Mouse (Mus musculus) c-Kit-negative CD71-positive TER-119-positive erythroid progenitor cells, embryonic 14.5 days (primary cell): ENCODE results near the gene Smagp.

ENCODE experiments used
- DNase-seq: peaks from one replicate; pipeline ENCODE4 v3.0.0-alpha.2; 2013; ENCODE audit warnings: low read depth, low spot score

The Smagp gene

DNA sequence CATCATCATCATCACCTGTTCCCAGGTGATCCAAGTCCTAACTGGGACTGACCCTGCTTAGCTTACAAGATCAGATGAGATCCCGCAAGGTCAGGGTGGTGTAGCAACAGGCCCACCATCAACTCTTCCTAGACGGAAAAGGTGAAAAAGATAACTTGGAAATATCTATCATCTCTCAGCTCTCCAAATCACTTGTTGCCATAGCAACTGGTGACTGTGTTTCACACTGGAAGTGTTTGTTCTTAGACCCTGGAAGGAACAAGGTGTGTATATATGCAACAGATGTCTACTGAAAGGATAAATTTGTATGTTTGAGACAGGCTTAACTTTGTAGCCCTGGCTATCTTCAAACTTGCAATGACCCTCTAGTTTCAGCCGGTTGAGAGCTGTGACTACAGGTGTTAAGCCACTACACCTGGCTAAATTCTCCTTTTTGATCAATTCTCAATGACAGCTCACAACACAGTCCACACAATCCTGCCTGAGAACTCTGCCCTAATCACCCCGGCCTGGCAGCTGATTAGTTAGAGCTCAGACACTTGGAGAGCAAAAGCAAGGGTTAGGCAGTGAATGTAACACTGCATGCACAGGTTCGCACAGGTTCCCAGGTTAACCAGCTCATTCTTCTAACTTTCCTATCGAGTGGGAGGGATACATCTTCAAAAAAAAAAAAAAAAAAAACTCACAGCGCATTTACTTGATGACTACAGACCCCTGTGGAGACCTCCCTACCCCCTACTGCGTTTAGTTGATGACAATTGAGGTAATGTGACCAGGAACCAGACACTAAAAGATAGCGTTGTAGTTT is 28.9 kb upstream of the Smagp start:
- DNase-seq: no peak

DNA sequence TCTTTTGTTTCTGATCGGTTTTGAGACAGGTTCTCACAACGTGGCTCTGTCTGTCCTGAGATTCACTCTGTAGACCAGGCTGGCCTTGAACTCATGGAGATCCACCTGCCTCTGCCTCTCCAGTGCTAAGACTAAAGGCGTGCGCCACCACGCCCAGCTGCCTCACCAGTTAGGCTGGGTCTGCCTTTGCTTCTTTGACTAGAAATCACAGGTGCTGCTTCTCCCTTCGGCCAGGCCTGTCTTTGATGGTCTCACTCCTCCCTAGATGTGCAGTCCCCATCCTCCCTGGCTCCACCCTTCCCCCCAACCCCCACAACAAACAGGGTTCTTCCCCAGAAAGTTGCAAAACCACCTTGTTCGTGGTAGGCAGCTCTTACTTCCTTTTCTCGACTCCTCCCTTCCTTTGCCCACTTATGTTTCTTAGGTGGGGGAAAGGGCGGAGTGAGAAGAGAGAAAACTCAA is 28.1 kb upstream of the Smagp start:
- DNase-seq: no peak

DNA sequence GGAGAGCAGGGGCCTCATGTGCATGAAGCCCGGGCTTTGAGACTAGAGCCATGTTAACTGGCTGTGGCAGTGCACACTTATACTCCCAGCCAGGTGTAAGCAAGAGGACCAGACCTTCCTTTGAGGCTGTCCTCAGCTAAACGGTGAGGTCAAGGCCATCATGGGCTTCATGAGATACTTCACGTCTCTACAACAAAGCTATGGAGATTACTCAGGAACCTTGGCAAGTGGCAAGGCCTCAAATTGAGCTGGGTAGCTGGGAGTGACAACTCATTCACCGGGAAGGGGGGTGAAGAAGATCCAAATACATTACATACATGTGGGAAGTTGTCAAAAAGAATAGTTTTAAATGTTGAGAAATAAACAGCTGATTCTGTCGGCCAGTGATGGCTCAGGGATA is 24.1 kb upstream of the Smagp start:
- no peak for DNase-seq

DNA sequence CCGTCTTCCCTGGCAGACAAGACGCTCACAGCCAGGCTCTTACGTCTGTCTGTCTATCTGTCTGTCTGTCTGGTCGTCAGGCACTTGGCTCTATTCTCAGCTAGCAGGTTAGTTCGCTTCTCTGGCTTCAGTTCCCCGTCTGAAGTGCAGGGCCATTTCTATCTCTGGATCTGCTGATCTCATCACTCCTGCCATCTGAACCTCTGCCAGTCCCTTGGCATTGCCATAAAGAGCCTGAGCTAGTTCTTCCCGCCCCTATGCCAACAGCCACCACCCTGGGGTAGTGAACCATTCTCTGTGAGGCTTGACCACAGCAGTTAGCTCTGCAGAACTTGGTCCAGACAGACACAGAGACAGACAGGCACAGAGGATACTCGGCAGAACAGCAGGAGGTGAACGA is 23.6 kb upstream of the Smagp start:
- no peak for DNase-seq

DNA sequence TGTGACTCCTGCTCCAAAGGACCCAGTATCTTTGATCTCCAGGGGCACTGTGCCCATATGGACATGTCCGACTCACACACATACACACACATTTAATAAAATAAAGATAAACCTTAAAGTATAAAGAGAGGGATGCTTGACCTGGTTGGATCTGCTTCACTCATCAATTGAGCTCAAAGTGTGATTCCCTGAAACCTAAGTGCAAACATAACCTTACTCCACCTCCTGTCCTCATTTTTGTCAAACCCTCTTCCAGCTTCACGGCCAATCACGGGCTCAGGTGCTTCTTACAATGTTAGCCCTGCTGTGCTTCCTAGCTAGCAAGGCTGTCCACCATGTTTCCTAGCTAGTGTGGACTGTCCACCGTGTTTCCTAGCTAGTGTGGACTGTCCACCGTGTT is 18.5 kb upstream of the Smagp start:
- DNase-seq: no peak

DNA sequence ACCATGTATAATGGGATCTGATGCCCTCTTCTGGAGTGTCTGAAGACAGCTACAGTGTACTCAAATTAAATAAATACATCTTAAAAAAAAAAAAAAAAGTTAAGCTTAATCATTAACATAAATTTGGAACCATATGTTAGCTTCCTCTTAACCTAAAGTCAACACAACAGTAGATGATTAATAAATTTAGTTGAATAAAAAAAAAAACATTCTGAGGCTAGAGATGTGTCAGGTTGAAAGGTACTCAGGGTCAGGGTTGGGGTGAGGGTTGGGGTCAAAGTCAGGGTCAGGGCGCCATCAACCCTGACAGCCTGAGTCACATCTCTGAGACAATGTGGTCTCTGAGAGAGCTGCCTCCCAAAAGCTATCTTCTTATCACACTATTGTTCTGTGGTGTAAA is 17.5 kb upstream of the Smagp start:
- DNase-seq: no peak

DNA sequence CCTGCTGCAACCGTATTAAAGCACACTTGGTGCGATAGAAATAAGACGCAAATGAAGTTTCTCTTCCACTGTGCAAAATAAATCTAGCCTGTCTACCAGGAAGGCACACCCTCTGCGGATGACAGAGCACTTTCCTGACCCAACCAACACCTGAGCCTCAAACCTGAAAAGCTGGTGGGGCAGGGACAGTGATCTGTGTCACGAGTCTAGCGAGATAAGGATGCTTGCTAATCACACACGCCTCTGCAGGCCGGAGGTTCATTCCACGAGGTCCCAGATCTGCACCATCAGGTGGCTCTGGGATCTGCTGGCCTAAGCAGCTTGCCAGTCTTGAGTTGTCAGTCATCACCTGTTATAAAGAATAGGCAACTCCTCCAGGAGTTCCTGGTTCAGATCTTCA is 14.9 kb upstream of the Smagp start:
- DNase-seq: no peak

DNA sequence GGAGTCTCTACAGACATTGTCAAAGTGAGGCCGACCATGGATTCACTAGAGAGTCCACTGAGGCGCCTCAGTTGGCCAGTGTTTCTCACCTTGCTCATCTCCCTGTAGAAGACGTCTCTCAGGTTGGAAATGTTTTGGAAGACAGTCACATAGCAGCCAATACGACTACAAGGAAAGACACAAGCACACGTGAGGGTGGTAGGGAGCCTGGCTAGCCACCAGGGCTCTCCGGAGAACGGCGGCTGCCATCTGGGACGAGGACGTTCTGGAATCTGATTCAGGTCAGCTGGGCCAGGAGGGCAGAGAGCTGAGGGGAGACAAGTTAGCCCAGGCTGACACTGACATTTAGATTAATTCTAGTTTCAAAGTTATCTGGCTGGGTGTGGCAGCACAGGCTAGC is 13.4 kb upstream of the Smagp start:
- DNase-seq: no peak

DNA sequence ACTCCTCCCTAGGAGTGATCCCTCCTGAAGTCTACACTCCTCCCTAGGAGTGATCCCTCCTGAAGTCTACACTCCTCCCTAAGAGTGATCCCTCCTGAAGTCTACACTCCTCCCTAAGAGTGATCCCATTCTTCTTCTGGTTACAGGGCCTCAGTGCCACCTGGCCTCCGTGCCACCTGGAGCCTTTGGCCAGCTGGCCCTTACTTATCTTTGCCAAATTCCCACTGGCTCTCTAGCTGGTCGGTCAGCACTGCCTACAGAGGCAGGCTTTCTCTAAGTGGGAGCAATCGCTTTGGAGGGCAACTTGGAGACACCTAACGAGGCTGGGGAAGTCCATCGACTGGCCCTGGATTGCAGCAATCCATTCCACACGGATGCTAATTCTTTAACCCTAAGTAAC is 9.4 kb upstream of the Smagp start:
- no peak for DNase-seq

DNA sequence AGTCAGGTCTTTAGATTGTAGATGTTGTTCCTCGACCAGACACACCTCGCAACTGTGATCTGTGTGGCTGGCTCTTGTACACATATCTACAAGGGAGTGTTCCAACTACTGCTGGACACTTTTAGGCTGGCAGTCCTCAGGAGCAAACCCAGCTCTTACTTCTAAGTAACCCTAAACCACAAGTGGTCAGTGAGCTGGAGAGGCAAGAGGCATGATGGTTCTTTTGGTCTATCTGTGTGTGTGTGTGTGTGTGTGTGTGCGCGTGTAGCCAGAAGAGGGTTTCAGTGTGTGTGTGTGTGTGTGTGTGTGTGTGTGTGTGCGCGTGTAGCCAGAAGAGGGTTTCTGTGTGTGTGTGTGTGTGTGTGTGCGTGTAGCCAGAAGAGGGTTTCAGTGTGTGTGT is 5.7 kb upstream of the Smagp start:
- no peak for DNase-seq

DNA sequence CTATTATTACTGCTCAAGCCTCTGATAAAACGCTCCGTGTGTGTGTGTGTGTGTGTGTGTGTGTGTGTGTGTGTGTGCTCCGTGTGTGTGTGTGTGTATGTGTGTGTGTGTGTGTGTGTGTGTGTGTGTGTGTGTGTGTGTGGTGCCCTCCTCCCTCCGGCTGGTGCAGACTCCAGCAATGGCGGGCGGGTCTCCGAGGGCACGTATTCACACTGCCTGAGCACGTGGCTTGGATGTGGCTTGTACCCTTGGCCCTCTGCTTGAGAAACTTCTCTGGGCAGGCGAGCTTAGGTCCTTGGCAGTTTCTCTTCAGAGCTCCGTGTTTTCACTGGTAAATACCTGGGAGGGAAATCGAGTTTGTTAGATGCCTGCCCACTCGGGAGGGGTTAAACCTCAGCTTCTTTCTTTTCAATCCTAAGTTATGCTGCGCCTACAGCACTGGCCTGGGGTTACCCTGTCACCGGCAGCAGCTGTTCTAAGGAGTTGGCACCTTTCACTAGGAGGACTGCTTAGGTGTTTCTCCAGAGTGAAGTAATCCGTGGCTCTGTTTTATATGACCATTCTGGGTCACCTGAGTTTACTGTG is 4.6 kb upstream of the Smagp start:
- DNase-seq: no peak

DNA sequence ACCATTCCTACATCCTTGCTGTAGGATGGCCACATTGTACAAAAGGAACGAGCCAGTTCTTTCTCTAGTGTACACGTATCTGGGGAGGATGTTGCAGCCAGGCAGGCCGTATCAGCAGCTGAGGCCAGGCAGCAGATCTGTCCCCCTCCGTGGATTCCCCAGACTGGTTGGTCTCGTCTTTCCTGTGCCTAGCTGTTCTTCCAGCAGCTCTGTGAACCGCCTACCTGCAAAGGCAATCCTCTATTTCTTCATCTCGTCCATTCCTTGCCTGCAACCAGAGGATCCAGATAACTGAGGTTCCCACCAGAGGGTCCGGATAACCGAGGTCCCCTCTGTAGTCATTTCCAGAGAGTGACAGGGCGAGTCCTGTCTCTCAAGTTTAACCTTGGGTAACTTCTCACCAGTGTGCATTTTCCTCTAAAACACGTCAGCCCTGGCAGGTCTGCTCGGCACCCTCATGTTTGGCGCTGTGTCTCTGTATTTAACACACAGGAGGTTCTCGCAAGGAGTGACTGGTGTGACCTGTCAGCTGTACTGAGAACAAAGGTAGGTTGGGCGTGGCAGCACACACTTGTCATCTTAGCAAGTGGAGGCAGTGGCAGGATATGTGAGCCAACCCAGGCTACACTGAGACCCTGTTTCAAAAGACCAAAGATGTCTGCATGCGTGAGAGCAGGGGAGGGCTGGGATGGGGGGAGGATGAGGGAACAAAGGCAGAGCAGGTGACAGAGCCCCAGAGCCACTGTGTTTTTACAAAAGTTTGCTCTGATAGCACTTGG is 3.4 kb upstream of the Smagp start:
- no peak for DNase-seq

DNA sequence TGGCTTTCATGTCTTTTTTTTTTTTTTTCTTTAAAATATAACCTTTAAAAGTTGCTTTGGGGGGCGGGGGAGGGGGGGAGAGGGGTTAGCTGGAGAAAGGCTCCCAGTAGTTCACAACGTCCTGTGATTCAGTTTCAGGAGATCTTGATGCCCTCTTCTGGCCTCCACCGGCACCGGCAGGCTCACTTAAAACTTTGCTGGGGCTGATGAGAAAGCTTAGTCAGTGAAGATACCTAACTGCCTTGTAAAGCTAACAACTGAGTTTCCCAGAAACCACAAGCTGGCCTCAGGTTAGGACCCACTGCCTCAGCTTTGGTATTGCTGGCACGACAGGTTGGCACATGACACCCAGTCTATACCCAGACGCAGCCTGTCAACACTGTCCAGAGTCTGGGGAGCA is 921 bp upstream of the Smagp start:
- DNase-seq: no peak

DNA sequence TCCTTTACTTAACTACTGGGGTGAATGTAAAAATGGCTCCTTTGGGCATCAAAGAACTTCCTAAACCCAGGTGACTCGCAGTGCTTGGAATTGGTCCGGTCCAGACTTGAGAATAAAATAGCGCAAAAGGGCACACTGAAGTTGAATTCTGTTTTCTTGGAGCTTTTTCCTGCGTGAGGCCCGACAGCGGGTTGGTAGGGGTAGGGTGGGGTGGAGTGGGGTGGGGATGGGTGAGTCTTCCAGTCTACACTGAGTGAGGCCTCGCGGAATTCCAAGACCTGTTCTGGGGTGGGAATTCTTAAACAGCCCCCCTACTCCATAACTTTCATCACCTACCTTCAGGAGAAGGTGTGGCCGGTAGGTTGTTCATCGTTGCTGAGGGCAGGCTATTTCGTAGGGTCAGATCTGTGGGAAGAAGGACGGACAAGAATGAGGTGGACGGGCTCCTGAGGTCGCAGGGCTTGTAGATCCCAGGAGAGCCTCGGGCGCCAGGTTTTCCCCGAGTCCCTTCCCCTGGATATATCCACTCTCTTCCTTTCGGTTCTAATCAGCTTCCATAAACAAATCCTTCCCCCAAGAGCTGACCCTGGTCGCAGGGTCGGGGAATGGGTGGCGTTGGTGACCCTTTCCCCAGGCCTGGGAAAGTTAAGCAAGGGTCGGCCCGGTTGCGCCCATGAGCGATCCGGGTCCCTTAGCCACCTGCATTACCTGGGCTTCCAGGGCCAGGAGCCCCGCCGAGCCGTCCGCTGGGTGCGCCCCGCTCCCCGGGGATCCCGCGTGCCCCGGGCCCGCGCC is 692 bp downstream of the Smagp start:
- DNase-seq: no peak

DNA sequence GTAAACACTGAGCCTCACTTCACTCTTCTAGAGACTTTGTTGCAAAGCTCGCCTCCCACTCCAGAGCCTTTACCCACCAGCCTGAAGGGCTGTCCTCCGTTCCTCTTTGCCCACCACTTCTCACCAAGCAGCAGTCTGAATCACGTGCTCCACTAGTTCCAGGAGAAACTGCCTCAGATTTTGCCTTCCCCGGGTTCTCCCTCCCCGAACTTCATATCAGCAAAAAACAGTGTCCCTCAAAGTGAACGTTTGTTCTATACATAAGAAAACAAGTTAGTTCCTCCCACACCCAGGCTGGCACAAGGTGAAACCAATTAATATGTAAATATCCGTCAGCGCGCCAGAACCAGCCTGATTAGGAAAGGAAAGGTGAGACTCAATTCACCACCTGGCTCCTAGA is 1.5 kb downstream of the Smagp start:
- no peak for DNase-seq

DNA sequence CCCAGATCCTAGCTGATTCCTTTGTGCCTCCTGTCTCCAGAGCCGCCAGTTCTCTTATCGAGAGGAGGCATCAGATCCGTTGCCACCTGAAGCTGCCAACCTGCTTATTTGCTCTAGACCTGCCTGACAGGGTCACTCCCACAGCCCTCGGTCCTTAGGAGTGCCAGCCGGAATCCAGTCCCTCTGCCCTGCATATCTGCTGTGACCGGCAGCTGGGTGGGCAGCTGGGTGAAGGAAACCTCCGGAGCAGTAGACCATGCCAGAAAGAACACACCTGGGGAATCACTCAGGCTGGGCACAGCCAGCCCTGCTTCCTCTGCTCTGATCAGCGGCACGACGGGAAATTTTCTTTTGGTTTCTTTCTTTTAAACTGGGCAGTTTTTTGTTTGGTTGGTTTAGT is 3.4 kb downstream of the Smagp start:
- no peak for DNase-seq

DNA sequence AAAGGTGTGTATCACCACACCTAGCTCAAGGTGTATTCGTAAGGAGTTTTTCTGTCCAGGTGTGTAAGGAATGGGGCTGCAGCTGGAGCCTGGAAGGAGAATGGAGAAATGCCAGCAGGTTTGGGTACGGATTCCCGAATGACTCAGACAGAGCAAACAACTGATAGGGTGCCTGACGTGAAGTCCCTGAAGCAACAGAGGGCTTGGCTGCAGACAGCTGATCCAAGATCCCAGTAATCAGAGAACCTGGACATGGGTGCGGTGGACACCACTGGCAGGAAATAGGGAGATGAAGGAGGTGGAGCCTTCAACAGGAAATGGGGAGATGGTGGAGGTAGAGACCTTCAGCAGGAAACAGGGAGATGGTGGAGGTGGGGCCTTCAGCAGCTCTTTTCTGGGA is 4.4 kb downstream of the Smagp start:
- no peak for DNase-seq

DNA sequence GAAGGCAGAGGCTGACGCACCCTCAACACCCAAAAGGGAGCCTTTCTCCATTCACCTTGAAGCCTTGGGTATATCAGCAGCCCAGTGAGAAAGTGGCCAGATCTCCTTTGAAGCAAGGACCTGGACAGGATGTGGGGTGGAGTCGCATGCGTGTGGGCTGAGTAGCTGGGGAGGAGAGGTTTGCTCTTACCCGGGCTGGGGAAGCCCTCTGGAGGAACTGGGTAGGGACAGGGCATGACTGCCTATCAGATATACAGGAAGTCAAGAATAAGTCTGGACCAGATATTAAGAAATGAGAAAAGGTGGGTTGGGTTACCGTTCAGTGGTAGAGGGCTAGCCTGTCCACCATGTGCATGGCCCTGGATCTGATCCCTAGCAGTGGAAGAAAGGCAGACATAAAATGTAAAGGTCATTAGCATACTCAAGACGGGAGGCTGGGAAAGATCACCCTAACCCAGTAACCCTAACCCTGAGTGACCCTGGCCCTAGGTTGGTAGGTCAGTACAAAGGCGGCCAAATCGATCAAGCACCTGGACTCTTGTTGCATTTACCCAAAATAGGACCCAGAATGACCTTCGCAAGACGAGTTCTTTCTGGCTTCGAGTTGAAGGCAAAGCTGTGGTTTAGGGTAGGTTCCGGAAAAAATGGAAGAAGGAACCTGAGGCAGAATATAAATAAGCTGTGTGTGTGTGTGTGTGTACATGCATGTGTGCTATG is 5.1 kb downstream of the Smagp start:
- DNase-seq: no peak

DNA sequence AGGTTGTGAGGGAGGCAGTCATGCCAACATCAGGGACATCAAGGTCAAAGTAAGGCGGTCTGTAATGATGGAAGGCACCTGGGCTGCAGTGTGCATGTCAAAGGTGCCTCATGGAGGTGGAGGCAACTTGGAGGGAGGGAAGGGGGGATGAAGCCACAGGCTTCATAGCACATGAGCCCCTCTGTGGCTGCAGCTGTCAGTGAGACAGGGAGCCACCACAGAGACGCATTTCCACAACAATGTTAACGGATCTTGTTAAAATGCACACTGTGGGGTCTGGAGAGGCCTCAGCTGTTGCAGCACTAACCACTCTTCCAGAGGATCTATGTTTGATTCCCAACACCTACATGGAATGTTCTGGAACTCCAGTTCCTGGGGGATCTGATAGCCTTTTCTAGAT is 6.6 kb downstream of the Smagp start:
- no peak for DNase-seq

DNA sequence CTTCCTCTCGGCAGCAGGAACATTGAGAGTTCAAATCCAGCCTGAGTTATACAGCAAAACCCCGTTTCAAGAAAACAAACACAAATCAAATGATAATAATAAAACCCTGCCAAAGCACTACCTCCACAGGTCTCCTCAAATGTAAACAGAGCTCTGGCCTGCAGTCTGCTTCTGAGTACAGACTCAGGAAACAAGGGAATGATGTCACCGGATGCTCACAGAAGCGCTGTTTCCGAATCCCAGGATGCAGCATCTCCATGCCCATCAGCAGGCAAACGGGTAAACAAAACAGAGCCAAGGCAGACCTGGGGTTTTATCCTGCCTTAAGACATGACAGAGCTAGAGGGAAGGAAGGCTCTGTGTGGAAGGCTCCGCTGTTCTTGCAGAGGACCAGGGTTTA is 7.9 kb downstream of the Smagp start:
- no peak for DNase-seq

DNA sequence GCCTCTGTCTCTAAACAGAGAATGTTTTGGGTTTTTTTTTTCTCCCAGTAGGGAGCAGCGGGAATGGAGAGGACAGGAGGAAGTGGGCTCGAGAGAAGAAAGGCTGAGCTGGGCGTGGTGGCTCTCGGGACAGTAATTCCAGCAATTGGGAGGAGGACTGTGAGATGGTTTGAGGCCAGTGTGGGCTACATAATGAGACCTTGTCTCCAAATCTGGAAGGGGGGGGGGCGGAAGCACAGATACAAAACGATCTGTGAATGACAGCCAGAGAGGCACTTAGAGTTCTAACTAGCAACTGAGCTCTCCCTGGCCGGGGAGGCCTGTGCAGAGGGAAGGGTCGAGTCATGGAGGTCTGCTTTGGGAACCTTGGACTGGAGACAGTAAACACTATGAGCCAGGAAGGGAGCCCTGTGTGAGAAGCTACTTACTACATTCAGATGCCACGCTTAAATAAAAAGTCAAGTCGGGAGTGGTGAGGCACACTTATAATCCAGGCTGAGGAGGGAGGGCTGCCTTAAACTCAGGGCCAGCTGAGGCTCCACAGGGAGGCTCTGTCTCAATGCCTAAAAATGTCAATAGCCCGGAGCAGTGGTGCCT is 8.9 kb downstream of the Smagp start:
- DNase-seq: no peak
